Mouse (Mus musculus): Measurements from ENCODE around the gene Grb7.

The Grb7 gene

DNA sequence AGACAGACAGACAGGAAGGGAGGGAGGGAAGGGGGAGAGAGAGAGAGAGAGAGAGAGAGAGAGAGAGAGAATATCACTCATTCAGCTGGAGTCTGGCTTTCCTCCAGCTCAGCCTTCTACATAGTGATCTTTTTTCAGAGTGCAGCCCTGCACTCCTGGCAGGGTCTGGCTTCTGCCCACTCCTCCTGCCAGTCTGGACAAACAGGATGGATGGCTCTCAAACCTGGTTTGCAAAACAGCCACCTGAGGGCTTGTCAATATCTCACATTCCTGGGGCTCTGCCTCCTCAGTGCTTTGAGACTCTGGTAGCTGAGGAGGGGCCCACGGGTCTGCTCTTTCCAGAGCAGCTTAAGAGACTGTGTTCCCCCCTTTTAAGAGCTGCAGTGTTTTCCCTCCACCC, 956 bp upstream of the Grb7 start:
- no peak for DNase-seq (ENCODE audit: low spot score in 2 of 2)

DNA sequence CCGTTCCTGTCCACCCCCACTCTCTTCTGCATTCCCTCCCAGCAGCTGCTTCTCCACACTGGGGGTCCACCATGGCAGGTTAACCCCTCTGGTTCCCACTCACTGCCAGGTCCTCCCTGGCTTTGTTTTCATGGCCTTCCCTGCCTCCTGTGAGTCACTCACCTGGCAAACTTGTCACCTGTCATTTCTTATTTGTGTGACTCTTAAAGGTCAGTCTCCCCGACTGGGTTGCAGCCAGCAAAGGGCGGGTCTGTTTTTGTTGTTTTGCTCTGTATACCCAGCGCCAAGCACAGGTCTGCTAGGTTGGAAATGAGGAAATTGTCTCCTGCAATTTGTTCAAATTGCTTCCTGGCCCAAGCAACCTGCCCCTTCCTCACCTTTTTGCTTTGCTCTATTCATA, 515 bp upstream of the Grb7 start:
- DNase-seq (ENCODE audit: low spot score in 2 of 2): no peak

- no peak for DNase-seq (ENCODE audit: low spot score in 2 of 2)
Measured at GRCm38 (mm10) chr11:98446562-98447474, 624 bp downstream of the Grb7 start.

DNA sequence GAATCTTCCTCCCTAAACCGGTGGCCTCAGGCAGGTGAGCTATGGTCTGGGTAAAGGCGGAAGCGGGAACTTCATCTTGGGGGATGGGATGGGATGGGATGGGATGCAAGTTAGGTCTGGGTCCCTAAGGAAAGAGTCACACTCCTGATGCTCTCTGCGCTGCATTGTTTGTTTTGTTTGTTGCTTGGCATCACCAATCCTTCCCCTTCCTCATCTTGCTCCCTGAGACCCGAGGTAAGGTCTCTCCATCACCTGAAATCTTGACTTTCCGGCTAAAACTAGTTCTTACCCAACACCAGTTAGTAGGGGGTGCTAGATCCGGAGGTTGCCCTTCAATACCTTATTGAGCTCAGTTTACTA, 1.3 kb downstream of the Grb7 start:
- DNase-seq (ENCODE audit: low spot score in 2 of 2): no peak

DNA sequence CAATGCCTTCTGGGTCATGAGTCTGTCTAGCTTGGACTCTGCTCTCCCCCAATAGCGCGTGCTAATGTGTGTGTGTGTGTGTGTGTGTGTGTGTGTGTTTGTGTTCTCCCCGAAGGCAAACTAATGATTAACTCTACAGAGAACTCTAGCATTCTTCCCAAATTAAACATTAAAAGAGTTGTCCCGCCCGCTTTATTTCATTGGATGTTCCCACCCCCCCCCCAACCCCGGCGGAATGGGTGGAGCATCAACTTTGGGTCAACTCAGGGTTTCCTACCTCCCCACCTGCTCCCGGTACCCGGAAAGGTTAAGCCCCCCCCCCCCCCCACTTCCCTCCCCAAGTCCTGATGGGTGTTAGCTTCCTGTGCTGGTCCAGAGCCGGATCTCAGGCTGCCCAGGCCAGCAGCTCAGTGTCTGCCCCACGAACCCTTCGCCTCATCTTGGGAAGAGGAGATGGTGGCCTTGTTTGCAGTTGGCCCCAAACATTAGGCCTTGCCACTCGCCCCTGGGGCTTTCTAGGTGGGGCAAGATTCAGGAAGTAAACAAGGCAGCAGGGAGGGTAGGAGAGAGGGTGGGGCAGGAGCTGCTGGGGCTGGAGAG, 2.1 kb downstream of the Grb7 start:
- DNase-seq (ENCODE audit: low spot score in 2 of 2): no peak

GRCm38 (mm10) chr11:98449419-98449818, 3.2 kb downstream of the Grb7 start:
- no peak for DNase-seq (ENCODE audit: low spot score in 2 of 2)

DNA sequence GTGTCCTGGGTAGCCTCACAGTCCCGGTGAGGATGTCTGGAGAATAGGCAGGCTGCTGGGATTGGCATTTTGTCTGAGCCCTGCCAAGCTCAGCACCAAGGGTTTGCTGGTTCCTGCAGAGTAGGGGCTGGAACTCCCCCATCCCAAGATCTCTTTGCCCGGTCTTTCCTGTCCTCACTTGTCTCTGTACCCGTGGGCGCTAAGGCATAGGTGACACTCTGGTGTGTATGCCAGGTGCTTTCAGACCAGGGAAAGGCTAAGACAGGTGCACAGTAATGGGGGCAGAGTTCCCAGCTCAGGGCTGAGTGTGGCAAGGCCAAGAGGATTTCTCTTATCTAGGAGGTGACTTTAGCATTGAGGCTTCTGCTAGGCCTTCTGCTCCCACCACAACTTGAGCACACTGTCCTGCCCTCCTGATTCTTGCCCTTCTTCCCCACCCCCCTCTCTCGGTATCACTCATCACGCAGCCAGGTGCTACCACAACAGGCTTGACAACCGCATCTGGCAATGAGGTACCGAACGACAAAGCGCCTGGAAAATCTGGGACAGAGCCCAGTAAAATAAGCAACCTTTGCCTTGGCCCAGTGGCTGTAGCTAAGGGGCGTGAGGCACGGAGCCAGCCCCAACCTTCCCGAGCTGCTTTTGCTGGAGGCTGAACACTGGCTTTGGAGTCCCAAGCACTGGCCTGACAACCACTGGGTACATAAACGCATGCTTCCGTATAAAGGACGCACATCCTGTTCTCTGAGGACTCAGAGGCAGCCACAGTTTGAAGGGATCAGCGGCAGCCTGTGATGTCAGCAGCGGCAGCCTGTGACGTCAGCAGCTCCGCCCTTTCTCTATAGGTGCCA, 4.0 kb downstream of the Grb7 start:
- DNase-seq (ENCODE audit: low spot score in 2 of 2): no peak

- DNase-seq (ENCODE audit: low spot score in 2 of 2): peak in 1 of 2 experiments; percentile 57
Measured at GRCm38 (mm10) chr11:98455484-98455883, 9.3 kb downstream of the Grb7 start.

DNA sequence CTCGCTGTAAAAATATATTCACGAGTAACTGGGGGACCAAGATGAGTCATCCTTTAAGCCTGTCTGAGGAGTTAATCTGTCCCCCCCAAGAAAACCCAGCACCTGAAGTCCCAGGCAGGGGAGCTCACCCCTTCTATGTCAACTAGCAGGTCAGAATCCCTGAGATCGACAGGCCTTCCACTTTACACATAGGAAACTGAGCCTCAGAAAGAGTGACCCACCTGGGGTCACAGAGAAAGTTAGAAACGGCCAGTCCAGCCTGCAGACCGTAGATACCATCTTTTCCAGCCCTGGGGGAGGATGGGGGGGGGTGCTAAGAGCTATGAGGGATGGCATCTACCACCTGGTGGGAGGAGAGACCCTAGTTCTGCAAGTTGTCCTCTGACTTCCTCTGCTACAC, 10.4 kb downstream of the Grb7 start:
- no peak for DNase-seq (ENCODE audit: low spot score in 2 of 2)

GRCm38 (mm10) chr11:98456945-98457344, 10.8 kb downstream of the Grb7 start:
- DNase-seq (ENCODE audit: low spot score in 2 of 2): no peak

DNA sequence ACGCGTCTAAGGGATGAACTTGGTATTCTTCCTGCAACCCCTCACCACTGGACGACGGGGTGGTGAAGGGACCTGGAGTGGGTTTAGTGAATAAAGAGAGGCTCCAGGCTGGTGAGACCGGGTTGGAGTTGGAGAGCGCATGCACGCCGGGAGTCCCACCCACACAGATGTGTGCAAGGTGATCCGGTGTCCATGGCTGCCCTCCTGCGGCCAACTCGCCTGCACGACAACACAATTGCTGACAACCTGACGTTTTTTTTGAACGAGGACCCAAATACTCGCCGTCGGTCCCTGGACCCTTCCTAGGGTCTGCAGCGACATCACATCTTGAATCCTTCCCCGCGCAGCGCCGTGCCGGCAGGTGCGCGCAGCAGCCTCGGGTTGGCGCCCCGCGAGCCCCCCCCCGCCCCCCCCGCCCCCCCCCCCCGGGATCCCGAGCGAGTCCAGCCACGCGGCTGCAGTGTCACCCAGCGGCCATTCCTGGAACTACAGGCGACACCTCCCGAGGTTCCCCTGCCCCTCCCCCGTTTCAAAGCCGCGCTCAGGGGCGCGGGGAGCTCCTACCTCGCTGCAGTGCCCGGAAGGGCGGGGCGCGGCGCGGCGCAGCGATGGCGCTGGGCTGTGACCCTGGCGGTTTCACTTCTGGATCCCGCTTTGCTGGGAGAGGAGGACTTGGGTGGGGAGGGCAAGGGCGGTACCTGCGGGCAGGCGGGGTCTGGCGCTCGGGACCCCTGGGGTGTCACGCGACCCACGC, 11.3 kb downstream of the Grb7 start:
- peak; percentile 97 to 100 for DNase-seq (ENCODE audit: low spot score in 2 of 2)

- DNase-seq (ENCODE audit: low spot score in 2 of 2): no peak
Measured at GRCm38 (mm10) chr11:98458121-98458990, 12.2 kb downstream of the Grb7 start.

GRCm38 (mm10) chr11:98459071-98459741, 13.0 kb downstream of the Grb7 start:
- peak; percentile 83 to 87 for DNase-seq (ENCODE audit: low spot score in 2 of 2)

DNA sequence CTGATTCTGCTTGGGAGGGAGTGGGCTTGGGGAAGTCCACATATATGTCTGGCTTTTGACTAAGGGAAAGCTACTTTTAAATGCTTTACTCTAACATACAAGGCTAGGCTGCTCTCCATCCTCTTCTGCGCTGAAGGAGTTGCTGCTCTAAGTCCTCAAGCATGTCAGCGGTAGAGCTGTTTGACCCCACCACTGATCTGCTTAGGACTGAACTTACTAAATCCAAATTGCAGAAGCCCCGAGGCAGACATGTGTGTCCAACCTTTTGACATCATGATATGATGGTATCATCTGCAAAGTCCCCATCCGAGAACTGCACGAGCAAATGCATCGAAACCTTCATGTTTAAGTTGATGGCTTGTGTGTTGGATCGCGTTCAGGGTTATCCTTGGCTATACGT, 13.7 kb downstream of the Grb7 start:
- DNase-seq (ENCODE audit: low spot score in 2 of 2): no peak

- no peak for DNase-seq (ENCODE audit: low spot score in 2 of 2)
Measured at GRCm38 (mm10) chr11:98461109-98461720, 15.0 kb downstream of the Grb7 start.

GRCm38 (mm10) chr11:98462255-98462654, 16.1 kb downstream of the Grb7 start:
- DNase-seq (ENCODE audit: low spot score in 2 of 2): no peak

DNA sequence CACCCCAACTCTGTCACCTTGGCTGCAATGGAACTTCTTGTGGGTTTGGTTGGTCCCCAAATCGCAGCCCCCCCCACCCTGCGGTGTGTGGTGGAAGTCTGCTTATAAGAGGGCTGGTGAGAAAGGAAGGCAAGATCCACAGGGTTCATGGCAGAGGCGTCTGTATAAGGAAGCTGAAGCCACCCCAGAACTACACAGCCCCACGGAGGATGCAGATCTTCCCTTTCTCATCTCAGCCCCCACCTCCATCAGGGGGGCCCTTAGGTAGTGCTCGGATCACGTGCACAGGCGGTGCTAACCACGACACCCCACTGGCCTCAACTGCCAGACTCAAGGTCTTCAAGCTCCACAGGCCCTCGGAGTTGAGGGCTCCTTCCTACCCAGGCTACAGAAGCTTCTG, 17.7 kb downstream of the Grb7 start:
- DNase-seq (ENCODE audit: low spot score in 2 of 2): peak; percentile 52 to 58

- DNase-seq (ENCODE audit: low spot score in 2 of 2): peak in 1 of 2 experiments; percentile 48
Measured at GRCm38 (mm10) chr11:98464516-98464915, 18.3 kb downstream of the Grb7 start.
